Comparison of ENCODE assay signal across 8 mouse cellular contexts in the genomic region with DNA sequence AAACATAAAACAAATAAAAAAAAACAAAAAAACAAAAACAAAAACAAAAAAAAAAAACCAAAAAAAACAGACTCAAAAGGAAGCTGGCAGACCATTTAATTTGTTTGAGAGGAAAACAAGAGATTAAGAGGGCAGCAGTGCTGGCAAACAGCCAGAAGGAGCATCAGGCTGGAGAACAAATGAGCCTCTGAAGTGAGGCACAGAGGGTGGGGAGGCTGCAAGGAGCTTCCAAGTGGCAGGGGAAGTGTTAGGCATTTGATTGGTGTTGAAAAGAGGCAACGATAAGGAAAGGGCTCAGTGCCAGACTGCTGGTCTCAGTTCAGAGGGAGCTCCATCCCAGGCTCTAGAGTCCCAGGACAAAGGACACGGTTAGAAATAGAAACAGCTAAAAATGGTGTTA. TPM values are rescaled to one million over a fixed set of nuclear protein-coding genes. Genes with fewer than 3 reads are reported as not detected.
DNase-seq lines count a peak whose midpoint lies in the region; ATAC-seq lines count a peak whose summit lies in the region.

No protein-coding gene starts in this region.

- H3K27me3 ChIP-seq in liver, embryonic 11.5 days (replicated peaks; ENCODE audit: control insufficient read depth, insufficient read depth, low read length): no peaks in the 10 kb centered on the region
- no peaks in the 10 kb centered on the region for H3K27me3 ChIP-seq in forebrain, embryonic 15.5 days

- H3K9ac ChIP-seq in liver, embryonic 11.5 days (ENCODE audit: low read depth, low read length): no peak overlapping the region
- no peak overlapping the region for H3K9ac ChIP-seq in forebrain, embryonic 15.5 days (replicated peaks)

- WGBS in liver, embryonic 11.5 days: 20% methylated on average over 2 of the region's 2 CpGs
- 2% methylated on average over 2 of the region's 2 CpGs for WGBS in forebrain, embryonic 15.5 days

- H3K4me3 ChIP-seq in liver, embryonic 11.5 days (ENCODE audit: low read depth, low read length): no peak overlapping the region
- H3K4me3 ChIP-seq in forebrain, embryonic 15.5 days: no peak overlapping the region

- ATAC-seq in liver, embryonic 11.5 days (replicated peaks; ENCODE audit: low FRiP score): no peak
- peak; percentile 80 for ATAC-seq in forebrain, embryonic 15.5 days (replicated peaks)

- no peak overlapping the region for H3K27ac ChIP-seq in liver, embryonic 11.5 days (ENCODE audit: low read depth, low read length)
- no peak overlapping the region for H3K27ac ChIP-seq in forebrain, embryonic 15.5 days (replicated peaks)

- no peaks in the 10 kb centered on the region for H3K9me3 ChIP-seq in liver, embryonic 11.5 days (ENCODE audit: control insufficient read depth, low read length)
- H3K9me3 ChIP-seq in forebrain, embryonic 15.5 days: no peaks in the 10 kb centered on the region

- H3K36me3 ChIP-seq in liver, embryonic 11.5 days (ENCODE audit: control insufficient read depth, insufficient read depth, low read length): no peaks in the 10 kb centered on the region
- no peaks in the 10 kb centered on the region for H3K36me3 ChIP-seq in forebrain, embryonic 15.5 days

- H3K4me2 ChIP-seq in liver, embryonic 11.5 days: no peak overlapping the region
- no peak overlapping the region for H3K4me2 ChIP-seq in forebrain, embryonic 15.5 days (replicated peaks)

- H3K4me1 ChIP-seq in liver, embryonic 11.5 days (replicated peaks; ENCODE audit: control insufficient read depth, insufficient read depth, low read length): 0 out of 2 replicates have a peak, but pooled peaks cover 3% of the 10 kb centered on the region
- H3K4me1 ChIP-seq in forebrain, embryonic 15.5 days: peaks cover 2% of the 10 kb centered on the region; the same call in 1 of the 2 replicates

- peak; percentile 50 for DNase-seq in liver
- DNase-seq in liver, embryonic 11.5 days (ENCODE audit: low spot score): no peak
- peak; percentile 33 for DNase-seq in adrenal gland, postnatal 25 days
- DNase-seq in kidney, adult 9 months: peak; percentile 77
- peak; percentile 69 for DNase-seq in retina, postnatal 1 day
- no peak for DNase-seq in c-Kit-positive CD71-positive TER-119-positive erythroid progenitor cells, embryonic 14.5 days (ENCODE audit: low spot score)
- DNase-seq in spleen, adult 18-20 months: no peak

RNA-seq across cellular contexts. Expression of a gene that starts 8.5 kb away (rescaled TPM):
- 0.29 TPM in 1 of 2 replicates, not detected in the other for polyA plus RNA-seq in liver, embryonic 11.5 days (2014; fragmentation: Nextera tagmentation; extraction: Ambion mirVana)
- not detected in 2 replicates for total RNA-seq in adrenal gland, postnatal 25 days (2021)
- polyA plus RNA-seq in forebrain, embryonic 15.5 days (2015; fragmentation: Nextera tagmentation; extraction: Ambion mirVana): not detected in 2 replicates

RNA-seq across cellular contexts. Expression of a gene that starts 29.0 kb away (rescaled TPM):
- 0.32 and 0.86 TPM in 2 replicates for polyA plus RNA-seq in liver, embryonic 11.5 days (2014; fragmentation: Nextera tagmentation; extraction: Ambion mirVana)
- not detected in 2 replicates for total RNA-seq in adrenal gland, postnatal 25 days (2021)
- polyA plus RNA-seq in forebrain, embryonic 15.5 days (2015; fragmentation: Nextera tagmentation; extraction: Ambion mirVana): not detected in 2 replicates

RNA-seq across cellular contexts. Expression of a gene that starts 36.0 kb away (rescaled TPM):
- polyA plus RNA-seq in liver, embryonic 11.5 days (2014; fragmentation: Nextera tagmentation; extraction: Ambion mirVana): 0.43 and 0.44 TPM in 2 replicates
- total RNA-seq in adrenal gland, postnatal 25 days (2021): not detected in 2 replicates
- polyA plus RNA-seq in forebrain, embryonic 15.5 days (2015; fragmentation: Nextera tagmentation; extraction: Ambion mirVana): not detected in 2 replicates

RNA-seq across cellular contexts. Expression of a gene that starts 46.6 kb away (rescaled TPM):
- polyA plus RNA-seq in liver, embryonic 11.5 days (2014; fragmentation: Nextera tagmentation; extraction: Ambion mirVana): not detected in 2 replicates
- not detected in 2 replicates for total RNA-seq in adrenal gland, postnatal 25 days (2021)
- not detected in 2 replicates for polyA plus RNA-seq in forebrain, embryonic 15.5 days (2015; fragmentation: Nextera tagmentation; extraction: Ambion mirVana)

RNA-seq across cellular contexts. Expression of a gene that starts 50.1 kb away (rescaled TPM):
- polyA plus RNA-seq in liver, embryonic 11.5 days (2014; fragmentation: Nextera tagmentation; extraction: Ambion mirVana): not detected in 2 replicates
- total RNA-seq in adrenal gland, postnatal 25 days (2021): not detected in 2 replicates
- 0.18 TPM in 1 of 2 replicates, not detected in the other for polyA plus RNA-seq in forebrain, embryonic 15.5 days (2015; fragmentation: Nextera tagmentation; extraction: Ambion mirVana)

Comparison
In these comparisons a context has a peak if more than half of its experiments do, and no peak if none do; other contexts are left out.
1. DNase-seq: peak in liver (single experiment), adrenal gland, postnatal 25 days (single experiment), kidney, adult 9 months (single experiment) and retina, postnatal 1 day (single experiment); none in liver, embryonic 11.5 days (single experiment), c-Kit-positive CD71-positive TER-119-positive erythroid progenitor cells, embryonic 14.5 days (single experiment) and spleen, adult 18-20 months (0 of 2).